Mouse (Mus musculus) liver, postnatal 0 days (tissue): Measurements from ENCODE around the gene Camk1.

Experiments
- CTCF ChIP-seq: sonication (generic); IDR thresholded peaks from 2 replicates; pipeline ENCODE4 v1.5.1; 2016; ENCODE audit warnings: antibody characterized with exemption, low read depth
- EP300 ChIP-seq: IDR thresholded peaks from 2 replicates; pipeline ENCODE4 v1.6.1; 2016; ENCODE audit warnings: antibody characterized with exemption, low read depth, mild to moderate bottlenecking

GRCm38 (mm10) chr6:113331721-113332120 lies 12.1 kb downstream of the Camk1 start:
- no peak for TF ChIP-seq EP300
- TF ChIP-seq CTCF = no peak
